Mouse (Mus musculus): Measurements from ENCODE around the gene Atp6v0a1.

DNA sequence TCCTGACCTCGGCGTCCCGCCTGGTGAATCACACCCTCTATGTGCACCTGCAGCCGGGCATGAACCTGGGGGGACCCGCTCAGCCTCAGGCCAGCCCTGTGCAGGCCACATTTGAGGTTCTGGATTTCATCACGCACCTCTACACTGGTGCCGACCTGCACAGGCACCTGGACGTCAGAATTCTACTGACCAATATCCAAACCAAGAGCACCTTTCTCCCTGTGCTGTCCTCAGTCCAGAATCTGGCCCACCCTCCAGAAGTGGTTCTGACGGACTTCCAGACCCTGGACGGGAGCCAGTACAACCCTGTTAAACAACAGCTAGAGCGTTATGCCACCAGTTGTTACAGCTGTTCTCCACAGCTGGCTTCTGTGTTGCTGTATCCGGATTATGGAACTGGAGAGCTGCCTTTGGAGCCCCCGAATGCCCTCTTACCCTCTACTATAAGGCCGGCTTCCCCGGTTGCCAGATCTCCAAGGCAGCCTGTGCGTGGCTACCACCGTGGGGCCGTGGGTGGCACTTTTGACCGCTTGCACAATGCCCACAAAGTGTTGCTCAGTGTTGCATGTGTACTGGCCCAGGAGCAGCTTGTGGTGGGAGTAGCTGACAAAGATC is 73.9 kb downstream of the Atp6v0a1 start:
- TF ChIP-seq MAX (IDR thresholded peaks at IDR 0.05) (no peak), MYOD1 (IDR thresholded peaks at IDR 0.05; ENCODE audit: control insufficient read depth, insufficient read length, low read depth) (peak; percentile 28), CTCF (IDR thresholded peaks at IDR 0.05; ENCODE audit: control insufficient read depth, insufficient read depth, insufficient read length) (no peak)

Measured in C2C12 (cell line).